Comparison of ENCODE assay signal across 13 mouse cellular contexts in genomic region chr14:77933243-77933642, GRCm38 (mm10). TPM values are rescaled to one million over a fixed set of nuclear protein-coding genes. Genes with fewer than 3 reads are reported as not detected.
DNase-seq lines count a peak whose midpoint lies in the region; ATAC-seq and TF ChIP-seq lines count a peak whose summit lies in the region.
"Had no signal": no experiment of that assay in that cellular context is flagged by ENCODE, and none has a peak within 500 bp of the region (broad histone marks: within the 10 kb centered on the region; RNA-seq: fewer than 3 reads in every experiment).

No protein-coding gene starts in this region.

- no peak for TF ChIP-seq EP300 in stomach, postnatal 0 days (optimal IDR thresholded peaks at IDR 0.05)
- TF ChIP-seq EP300 in liver, postnatal 0 days (IDR thresholded peaks at IDR 0.05; ENCODE audit: low read depth): no peak

- no peak overlapping the region for H3K4me3 ChIP-seq in lung, adult 2 months (replicated peaks; ENCODE audit: extremely low read depth, low read depth, low read length)
- no peak overlapping the region for H3K4me3 ChIP-seq in stomach, postnatal 0 days (ENCODE audit: low read depth, low read length)
- no peak overlapping the region for H3K4me3 ChIP-seq in forebrain, embryonic 13.5 days
- no peak overlapping the region for H3K4me3 ChIP-seq in liver, postnatal 0 days (ENCODE audit: low read depth, low read length)
- H3K4me3 ChIP-seq: forebrain, embryonic 12.5 days; limb, embryonic 15.5 days; midbrain, embryonic 10.5 days had no signal

- no peak overlapping the region for H3K27ac ChIP-seq in stomach, postnatal 0 days (replicated peaks)
- no peak overlapping the region for H3K27ac ChIP-seq in forebrain, embryonic 13.5 days
- no peak overlapping the region for H3K27ac ChIP-seq in liver, postnatal 0 days (ENCODE audit: low read depth)
- H3K27ac ChIP-seq: forebrain, embryonic 12.5 days; limb, embryonic 15.5 days; midbrain, embryonic 10.5 days had no signal

- peak; percentile 73 for ATAC-seq in stomach, postnatal 0 days (ENCODE audit: low FRiP score, low TSS enrichment)
- ATAC-seq in forebrain, embryonic 13.5 days: no peak
- ATAC-seq in liver, postnatal 0 days: no peak

- no peaks in the 10 kb centered on the region for H3K9me3 ChIP-seq in stomach, postnatal 0 days (ENCODE audit: control insufficient read depth, low read length)
- no peaks in the 10 kb centered on the region for H3K9me3 ChIP-seq in forebrain, embryonic 13.5 days (replicated peaks)
- no peaks in the 10 kb centered on the region for H3K9me3 ChIP-seq in liver, postnatal 0 days (ENCODE audit: low read length)
- H3K9me3 ChIP-seq: forebrain, embryonic 12.5 days; limb, embryonic 15.5 days; midbrain, embryonic 10.5 days had no signal

- H3K27me3 ChIP-seq in stomach, postnatal 0 days (ENCODE audit: control insufficient read depth, insufficient read depth, low read length): no peaks in the 10 kb centered on the region
- no peaks in the 10 kb centered on the region for H3K27me3 ChIP-seq in forebrain, embryonic 13.5 days
- no peaks in the 10 kb centered on the region for H3K27me3 ChIP-seq in liver, postnatal 0 days (ENCODE audit: insufficient read depth, low read length)
- H3K27me3 ChIP-seq: limb, embryonic 15.5 days had no signal

- TF ChIP-seq CTCF in lung, adult 2 months (IDR thresholded peaks at IDR 0.05; ENCODE audit: insufficient read depth, low read length): no peak
- no peak for TF ChIP-seq CTCF in stomach, postnatal 0 days (IDR thresholded peaks at IDR 0.05; ENCODE audit: low read depth)
- TF ChIP-seq CTCF in liver, postnatal 0 days (IDR thresholded peaks at IDR 0.05; ENCODE audit: low read depth): no peak

- intact Hi-C loops in left cerebral cortex, postnatal 4 days (cut with DNase I): no loop called here
- intact Hi-C loops in gastrocnemius, postnatal 36 days (cut with DNase I): no loop called here

- no peaks in the 10 kb centered on the region for H3K4me1 ChIP-seq in lung, adult 2 months (ENCODE audit: control insufficient read depth, insufficient read depth, low read length)
- no peaks in the 10 kb centered on the region for H3K4me1 ChIP-seq in stomach, postnatal 0 days (replicated peaks; ENCODE audit: control insufficient read depth, insufficient read depth)
- 0 out of 2 replicates have a peak, but pooled peaks cover 4% of the 10 kb centered on the region for H3K4me1 ChIP-seq in forebrain, embryonic 13.5 days
- peaks cover 4% of the 10 kb centered on the region; the same call in 1 of the 2 replicates for H3K4me1 ChIP-seq in liver, postnatal 0 days (ENCODE audit: insufficient read depth)
- H3K4me1 ChIP-seq: forebrain, embryonic 12.5 days had no signal

- peak; percentile 20 for DNase-seq in left cerebral cortex, postnatal 4 days
- no peak for DNase-seq in left cerebral cortex, adult 8-10 months (ENCODE audit: low spot score in 2 of 2)
- DNase-seq in brain, adult 2 months (ENCODE audit: low read depth, low spot score): peak; percentile 14
- peak; percentile 14 for DNase-seq in lung, adult 2 months
- peak; percentile 78 for DNase-seq in stomach, postnatal 0 days (ENCODE audit: low spot score)
- DNase-seq in gastrocnemius, postnatal 36 days: no peak
- DNase-seq in liver, postnatal 0 days: no peak
- DNase-seq: spleen, adult 18-20 months had no signal

- no peaks in the 10 kb centered on the region for H3K36me3 ChIP-seq in stomach, postnatal 0 days (ENCODE audit: control insufficient read depth, insufficient read depth, low read length)
- no peaks in the 10 kb centered on the region for H3K36me3 ChIP-seq in forebrain, embryonic 13.5 days (ENCODE audit: poor library complexity, severe bottlenecking)
- no peaks in the 10 kb centered on the region for H3K36me3 ChIP-seq in liver, postnatal 0 days (replicated peaks; ENCODE audit: insufficient read depth, low read length)
- H3K36me3 ChIP-seq: forebrain, embryonic 12.5 days; limb, embryonic 15.5 days; midbrain, embryonic 10.5 days had no signal

- WGBS in lung, adult 2 months: 38% methylated on average over 5 of the region's 5 CpGs
- WGBS in stomach, postnatal 0 days: 36% methylated on average over 5 of the region's 5 CpGs
- WGBS in forebrain, embryonic 13.5 days: 86% methylated on average over 5 of the region's 5 CpGs
- WGBS in liver, postnatal 0 days (ENCODE audit: insufficient replicate concordance): 88% methylated on average over 5 of the region's 5 CpGs

- H3K9ac ChIP-seq in stomach, postnatal 0 days (ENCODE audit: low read length): no peak overlapping the region
- no peak overlapping the region for H3K9ac ChIP-seq in forebrain, embryonic 13.5 days
- no peak overlapping the region for H3K9ac ChIP-seq in liver, postnatal 0 days (replicated peaks)
- H3K9ac ChIP-seq: forebrain, embryonic 12.5 days; limb, embryonic 15.5 days had no signal

- no peak for TF ChIP-seq POLR2A in lung, adult 2 months (IDR thresholded peaks at IDR 0.05; ENCODE audit: borderline replicate concordance, extremely low read depth, low read depth, low read length)

- H3K4me2 ChIP-seq in stomach, postnatal 0 days (replicated peaks; ENCODE audit: low read depth): no peak overlapping the region
- H3K4me2 ChIP-seq in forebrain, embryonic 13.5 days: no peak overlapping the region
- no peak overlapping the region for H3K4me2 ChIP-seq in liver, postnatal 0 days (ENCODE audit: low read depth, low read length)
- H3K4me2 ChIP-seq: forebrain, embryonic 12.5 days; limb, embryonic 15.5 days had no signal

RNA-seq across cellular contexts. Expression of gene Epsti1, which starts 29.2 kb away (rescaled TPM):
- under 1 TPM in 1 of 2 experiments, not detected in 1; 0.24 TPM for total RNA-seq in left cerebral cortex, postnatal 4 days (2021)
- total RNA-seq in left cerebral cortex, adult 8-10 months (2022): 1 to 10 TPM in 1 of 4 experiments, under 1 TPM in 2, not detected in 1; 0.23 to 1.2 (median 0.59) TPM
- polyA plus RNA-seq in lung, adult 2 months (2012; rRNA removed): 4.0 and 4.2 TPM in 2 replicates
- polyA plus RNA-seq in stomach, postnatal 0 days (2015; fragmentation: Nextera tagmentation; extraction: Ambion mirVana): 2.7 and 3.1 TPM in 2 replicates
- under 1 TPM; 0.28 to 0.52 TPM for total RNA-seq in gastrocnemius, postnatal 36 days (2021)
- polyA plus RNA-seq in forebrain, embryonic 13.5 days (2015; fragmentation: Nextera tagmentation; extraction: Ambion mirVana): 0.17 and 0.24 TPM in 2 replicates
- polyA plus RNA-seq in liver, postnatal 0 days (2015; fragmentation: Nextera tagmentation; extraction: Ambion mirVana): 4.3 and 4.8 TPM in 2 replicates
- total RNA-seq: MEL had no signal
- polyA plus RNA-seq: midbrain, embryonic 10.5 days had no signal

RNA-seq across cellular contexts. Expression of gene Dnajc15, which starts 58.3 kb away (rescaled TPM):
- total RNA-seq in left cerebral cortex, postnatal 4 days (2021): 10 to 100 TPM; 36.5 to 36.7 TPM
- 10 to 100 TPM; 61.9 to 93.7 (median 76.7) TPM for total RNA-seq in left cerebral cortex, adult 8-10 months (2022)
- polyA plus RNA-seq in lung, adult 2 months (2012; rRNA removed): 4.4 and 4.7 TPM in 2 replicates
- polyA plus RNA-seq in stomach, postnatal 0 days (2015; fragmentation: Nextera tagmentation; extraction: Ambion mirVana): 85.7 and 97.4 TPM in 2 replicates
- 100 to 1,000 TPM; 125 to 134 TPM for total RNA-seq in gastrocnemius, postnatal 36 days (2021)
- 82.7 and 89.9 TPM in 2 replicates for polyA plus RNA-seq in forebrain, embryonic 13.5 days (2015; fragmentation: Nextera tagmentation; extraction: Ambion mirVana)
- 68.5 and 70.1 TPM in 2 replicates for polyA plus RNA-seq in liver, postnatal 0 days (2015; fragmentation: Nextera tagmentation; extraction: Ambion mirVana)
- total RNA-seq: MEL had no signal

Comparison
In these comparisons a context has a peak if more than half of its experiments do, and no peak if none do; other contexts are left out.
1. DNase-seq: peak in left cerebral cortex, postnatal 4 days (single experiment), brain, adult 2 months (single experiment), lung, adult 2 months (single experiment) and stomach, postnatal 0 days (single experiment); none in left cerebral cortex, adult 8-10 months (0 of 2), gastrocnemius, postnatal 36 days (0 of 2) and liver, postnatal 0 days (single experiment).
2. RNA of gene Dnajc15, which starts 58.3 kb away (polyA plus RNA-seq): 85.7 to 97.4 TPM in stomach, postnatal 0 days, 82.7 to 89.9 TPM in forebrain, embryonic 13.5 days and 68.5 to 70.1 TPM in liver, postnatal 0 days; 4.4 to 4.7 TPM in lung, adult 2 months; every median in the first group is over 10 times any median in the second.